Mouse (Mus musculus) megakaryocyte, adult 5-6 weeks (primary cell): ENCODE results near the gene Csf1. TPM values are rescaled to one million over a fixed set of nuclear protein-coding genes. Genes with fewer than 3 reads are reported as not detected.

Experiments
- ATAC-seq: 2 replicates; pipeline ENCODE4 v1.8.0; 2016; ENCODE audit warnings: mild to moderate bottlenecking, inconsistent platforms; ENCODE audit not compliant: poor library complexity, severe bottlenecking
- total RNA-seq, 2 experiments: library from RNA; stranded (forward) in 1 of 2; stranded (reverse) in 1 of 2; fragments of 153-499, 151-499 nt in 1 of 2; fragments of 221-1000, 200-1000 nt in 1 of 2; gene quantifications; 2 replicates each; pipeline versions ENCODE4 v1.2.3 to v1.2.4; 2015 to 2017

The Csf1 gene
- total RNA-seq (2015) (14.7 and 15.4 TPM in 2 replicates), total RNA-seq (2017) (6.5 and 6.9 TPM in 2 replicates)

- ATAC-seq = peak; percentile 80
These were observed at the start of gene Csf1 for GRCm38 (mm10) chr3:107759929-107760581. Gene Csf1 (minus strand): TSS chr3:107760469.

GRCm38 (mm10) chr3:107808013-107808750 is 47.9 kb upstream of the Csf1 start:
- no peak for ATAC-seq

- ATAC-seq = no peak
These were observed 47.2 kb upstream of the Csf1 start for GRCm38 (mm10) chr3:107807386-107807974.

- no peak for ATAC-seq
These were observed 46.6 kb upstream of the Csf1 start for GRCm38 (mm10) chr3:107806916-107807315.

- no peak for ATAC-seq
These were observed 44.5 kb upstream of the Csf1 start for GRCm38 (mm10) chr3:107804799-107805198.

DNA sequence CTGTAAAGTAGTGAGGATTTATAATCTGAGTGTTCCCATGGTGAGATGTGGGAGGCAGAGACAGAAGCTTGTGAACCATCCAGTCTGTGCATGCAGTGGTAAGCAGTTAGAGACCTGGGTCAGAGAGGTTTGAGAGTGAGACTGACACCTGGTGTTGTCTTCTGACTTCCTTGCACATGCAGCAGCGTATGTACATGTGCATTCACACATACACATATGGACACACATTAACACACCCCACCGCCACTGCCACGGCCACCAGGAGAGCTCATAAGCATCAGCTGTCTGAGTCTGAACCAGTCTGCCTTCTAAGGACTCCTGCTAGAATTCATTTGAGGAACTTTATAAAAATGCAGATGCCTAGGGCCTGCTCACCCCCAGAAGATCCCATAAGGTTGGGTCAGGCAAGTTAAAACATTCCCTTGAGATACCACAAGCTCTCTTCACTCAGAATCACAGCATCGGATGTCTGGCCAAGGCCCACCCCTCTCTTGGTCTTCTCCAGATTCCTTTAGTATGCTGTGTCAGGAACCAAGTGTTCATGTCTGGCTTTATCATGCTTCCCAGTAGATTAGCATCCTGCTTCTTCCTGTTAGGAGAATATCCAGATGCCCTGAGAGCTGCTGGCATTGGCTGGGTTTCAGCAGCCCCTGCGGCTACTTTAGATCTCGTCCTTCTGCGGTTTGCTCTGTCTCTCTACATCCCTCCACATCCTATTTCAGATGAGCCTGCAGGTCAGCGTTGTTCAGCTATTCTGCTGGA is 42.1 kb upstream of the Csf1 start:
- no peak for ATAC-seq

DNA sequence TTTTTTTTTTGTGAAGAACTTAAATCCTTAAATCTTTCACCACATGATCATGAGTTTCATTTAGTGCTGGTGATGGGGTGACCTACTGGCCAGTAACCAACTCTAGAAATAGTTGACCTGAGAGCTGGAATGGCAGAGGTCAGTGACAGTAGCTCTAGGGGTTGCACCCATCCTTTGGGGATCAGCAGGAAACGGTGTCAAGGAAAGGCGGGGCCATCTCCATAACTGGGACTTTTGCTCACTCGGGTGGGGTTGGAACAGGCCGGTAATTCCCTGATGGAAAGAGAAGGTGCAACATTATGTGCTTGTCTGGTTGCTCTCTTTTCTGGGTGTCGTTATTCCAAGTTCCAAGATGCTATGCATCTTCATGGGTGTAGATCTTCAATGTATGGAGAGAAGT is 38.7 kb upstream of the Csf1 start:
- no peak for ATAC-seq

- peak; percentile 92 for ATAC-seq
These were observed 36.1 kb upstream of the Csf1 start for GRCm38 (mm10) chr3:107796191-107796983.

DNA sequence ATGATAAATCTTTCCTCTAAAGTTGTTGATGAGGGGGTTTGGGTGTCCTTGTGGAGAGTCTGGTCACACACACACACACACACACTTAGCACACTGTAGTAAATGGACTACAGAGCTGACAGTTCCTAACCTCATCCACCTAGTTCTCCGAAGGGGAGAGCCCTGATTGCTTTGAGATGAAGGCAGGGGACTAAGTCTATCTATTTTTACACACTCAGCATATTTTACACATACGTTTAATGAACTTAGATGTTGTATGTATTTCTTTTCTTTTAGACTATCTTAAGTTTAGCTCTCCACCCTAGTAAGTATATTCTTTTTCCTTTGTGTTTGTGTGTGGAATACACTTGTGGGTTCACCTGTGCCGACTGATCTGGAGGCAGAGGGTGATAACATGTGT is 34.6 kb upstream of the Csf1 start:
- ATAC-seq = no peak

DNA sequence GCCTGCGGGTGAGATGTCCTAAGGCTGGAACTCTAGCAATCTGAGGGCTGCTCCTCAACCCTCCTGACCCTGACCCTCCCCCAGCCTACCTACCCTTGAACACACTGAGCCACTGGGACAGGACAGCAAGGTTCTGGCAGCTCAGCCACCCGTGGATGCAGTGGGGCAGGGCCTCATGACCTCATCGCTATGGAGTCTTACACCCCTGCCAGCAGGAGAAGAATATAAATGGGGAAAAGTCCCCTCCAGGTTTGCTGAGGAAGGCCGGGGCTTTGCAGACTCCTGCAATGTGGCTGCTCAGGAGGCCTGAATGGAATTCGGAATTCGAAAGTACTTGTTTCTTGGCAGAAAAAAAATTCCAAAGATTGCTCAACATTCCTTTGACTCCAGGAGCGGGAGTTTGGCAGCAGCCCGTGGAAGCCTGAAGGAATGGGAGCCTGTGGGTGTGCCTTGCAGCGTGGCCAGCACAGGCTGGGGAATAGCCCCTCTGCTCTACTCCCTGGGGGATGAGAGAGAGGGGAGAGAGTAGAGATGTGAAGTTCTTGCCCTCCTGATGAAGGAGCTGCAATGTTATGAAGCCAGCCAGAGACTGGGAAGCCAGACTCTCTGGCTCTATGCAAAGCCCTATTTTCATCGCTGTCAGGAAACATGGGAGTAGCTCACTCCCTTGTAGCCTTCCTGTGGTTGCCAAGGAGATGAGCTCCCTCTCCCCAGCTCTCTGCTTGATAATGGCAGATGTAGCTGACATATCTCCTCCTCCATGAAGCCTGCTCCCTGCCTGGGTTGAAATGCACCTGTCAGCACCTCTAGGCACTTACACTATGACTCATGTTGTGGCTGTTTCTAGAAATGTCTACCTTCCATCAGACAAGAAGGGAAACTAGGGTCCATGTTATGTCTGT is 33.3 kb upstream of the Csf1 start:
- ATAC-seq = no peak

DNA sequence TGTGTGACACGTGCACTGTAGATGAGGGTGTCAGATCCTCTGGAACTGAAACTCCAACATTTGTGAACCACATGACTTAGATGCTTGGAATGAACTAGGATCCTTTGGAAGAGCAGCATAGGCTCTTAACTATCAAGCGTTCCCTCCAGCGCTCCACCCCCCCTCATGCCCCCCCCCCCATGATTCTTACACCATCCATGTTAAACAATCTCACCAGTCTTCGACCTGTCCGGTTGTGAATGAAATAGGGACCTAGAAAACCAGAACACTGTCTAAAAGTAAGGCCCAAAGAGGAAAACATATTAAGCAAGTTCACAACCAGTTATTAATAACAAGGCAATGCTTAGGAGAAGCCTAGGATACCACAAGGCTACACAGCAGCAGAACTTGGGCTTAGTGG is 32.5 kb upstream of the Csf1 start:
- no peak for ATAC-seq

- ATAC-seq = peak; percentile 54
These were observed 30.6 kb upstream of the Csf1 start for GRCm38 (mm10) chr3:107790766-107791303.

GRCm38 (mm10) chr3:107790227-107790626 is 30.0 kb upstream of the Csf1 start:
- no peak for ATAC-seq

DNA sequence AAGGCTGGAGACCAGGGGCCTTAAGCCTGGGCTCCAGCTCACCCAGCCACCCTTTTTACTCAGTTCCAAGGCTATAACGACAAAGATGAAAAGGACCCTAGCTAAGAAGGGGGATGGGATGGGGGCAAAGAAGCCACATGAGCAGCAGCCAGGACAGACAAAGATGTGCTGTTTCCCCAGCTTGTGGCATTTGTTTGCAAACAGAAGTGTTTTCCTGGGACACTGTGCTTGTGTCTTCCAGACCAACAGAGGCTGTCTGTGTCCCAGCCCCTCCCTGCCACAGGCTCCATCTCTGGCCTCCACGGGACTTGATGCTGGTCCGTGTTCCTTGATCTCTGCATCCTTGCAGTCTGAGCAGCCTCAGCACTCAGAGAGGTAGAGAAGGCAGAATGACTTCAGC is 28.6 kb upstream of the Csf1 start:
- ATAC-seq = no peak

- peak; percentile 33; the same call in 1 of the 2 replicates for ATAC-seq
These were observed 27.6 kb upstream of the Csf1 start for GRCm38 (mm10) chr3:107787613-107788501.

DNA sequence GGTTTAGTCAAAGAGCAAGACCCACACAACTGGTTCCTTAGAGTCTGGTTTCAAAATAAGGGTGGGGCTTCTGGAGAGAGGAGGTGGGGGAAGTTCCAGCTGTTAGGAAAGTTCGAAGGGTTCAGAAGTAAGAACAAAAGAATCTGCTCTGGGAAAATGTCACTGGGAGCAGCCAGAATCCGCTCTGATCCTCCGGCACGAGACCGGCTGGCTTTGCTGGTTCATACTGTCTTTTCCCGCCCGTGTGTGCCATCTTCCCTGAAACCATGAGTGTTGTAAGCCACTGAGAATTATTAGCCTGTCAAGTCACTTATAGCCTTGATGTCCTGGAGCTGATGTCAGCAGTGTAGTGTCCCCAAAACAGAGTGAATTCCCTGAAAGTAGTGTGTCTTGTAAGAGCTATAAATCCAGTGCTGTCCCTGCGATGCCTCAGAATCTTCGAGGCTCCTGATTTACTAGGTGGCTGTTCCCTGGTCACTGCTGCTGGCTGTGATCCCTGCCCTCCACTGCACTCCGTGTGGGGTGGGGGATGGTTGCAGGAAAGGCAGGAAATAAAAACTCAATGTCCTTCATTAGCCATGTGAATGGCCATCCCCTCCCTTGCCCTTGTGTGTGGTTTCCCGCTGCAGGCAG is 26.8 kb upstream of the Csf1 start:
- no peak for ATAC-seq

- ATAC-seq = no peak
These were observed 26.1 kb upstream of the Csf1 start for GRCm38 (mm10) chr3:107786344-107786743.

- ATAC-seq = no peak
These were observed 25.3 kb upstream of the Csf1 start for GRCm38 (mm10) chr3:107785546-107785945.
